Mouse (Mus musculus) embryonic fibroblast, embryonic 13.5 days (primary cell): ENCODE results near the gene Prickle2.

Source experiments
- CTCF ChIP-seq: IDR thresholded peaks from 2 replicates; pipeline ENCODE4 v1.5.1; 2011; ENCODE audit warnings: mild to moderate bottlenecking, control low read depth, low read length, moderate library complexity, borderline replicate concordance; ENCODE audit not compliant: insufficient read depth
- POLR2A ChIP-seq: IDR thresholded peaks from 2 replicates; pipeline ENCODE4 v1.6.1; 2011; ENCODE audit warnings: low read depth, mild to moderate bottlenecking, control low read depth, low read length, moderate library complexity

DNA sequence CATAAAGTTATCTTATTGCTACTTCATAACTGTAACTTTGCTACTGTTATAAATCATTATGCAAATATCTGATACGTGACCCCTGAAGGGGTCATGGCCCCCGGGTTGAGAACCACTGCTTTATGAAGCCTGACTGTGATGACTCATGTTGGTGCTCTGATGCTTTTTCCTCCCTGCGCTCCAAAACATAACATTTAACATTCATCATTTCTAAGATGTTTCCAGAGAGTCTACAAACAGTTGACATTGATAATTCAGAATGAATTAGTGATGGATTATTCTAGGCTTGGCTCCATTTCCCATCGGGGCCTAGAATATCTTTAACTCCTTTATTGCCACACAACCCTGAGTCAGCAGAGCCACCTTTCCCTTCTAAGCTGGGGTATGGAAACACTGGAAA lies 247.9 kb downstream of the Prickle2 start:
- TF ChIP-seq CTCF (no peak), POLR2A (no peak)
